Mouse (Mus musculus): ENCODE results near the gene Kmt2e.

DNA sequence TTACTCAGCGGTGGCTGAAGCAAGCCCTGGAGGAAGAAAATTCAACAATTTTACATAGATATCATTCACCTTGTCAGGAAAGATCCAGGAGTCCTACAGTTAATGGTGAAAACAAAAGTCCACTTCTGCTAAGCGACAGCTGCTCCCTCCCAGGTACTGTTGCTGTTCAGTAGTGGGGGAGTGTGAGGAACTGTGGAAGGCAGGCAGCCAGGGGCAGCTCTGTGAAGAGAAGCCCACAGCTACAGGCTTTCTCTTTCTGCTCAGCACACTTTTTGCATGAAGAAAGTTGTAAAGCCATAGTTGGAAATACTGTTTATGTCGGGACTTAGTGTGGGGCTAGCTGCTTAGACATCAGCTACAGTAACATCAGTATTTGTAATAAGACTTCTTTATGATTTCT, 62.2 kb downstream of the Kmt2e start:
- TF ChIP-seq CTCF (IDR thresholded peaks at IDR 0.05; ENCODE audit: low read depth, low read length) (no peak), POLR2A (IDR thresholded peaks at IDR 0.05; ENCODE audit: extremely low read depth, insufficient read depth, low read length) (no peak)

All from liver, adult 2 months (tissue).